Mouse (Mus musculus) left cerebral cortex, adult 2 months (tissue): ENCODE measurements around the gene Il20ra. TPM values are rescaled to one million over a fixed set of nuclear protein-coding genes. Genes with fewer than 3 reads are reported as not detected.

Experiments
- DNase-seq, 2 experiments: peaks; one replicate each; pipeline ENCODE4 v3.0.0; 2021 to 2022; ENCODE audit warnings: low spot score in 2 of 2, mixed read lengths in 1 of 2; ENCODE audit errors: extremely low spot score in 1 of 2
- H3K27ac ChIP-seq: fragments of 200-600 bp; 2 replicates; pipeline ENCODE4 v1.8.1; 2022
- H3K4me3 ChIP-seq: fragments of 200-600 bp; 2 replicates; pipeline ENCODE4 v1.8.1; 2022
- CTCF ChIP-seq: fragments of 200-600 bp; IDR thresholded peaks from 2 replicates; pipeline ENCODE4 v1.8.1; 2022; ENCODE audit warnings: antibody characterized with exemption, mild to moderate bottlenecking, moderate library complexity
- intact Hi-C: fragments of 180-260 bp; cut with DNase I; formaldehyde crosslinking; loops from one replicate; pipeline ENCODE4 v1.15.1; 2025
- total RNA-seq, 2 experiments: library from RNA; stranded (reverse); gene quantifications; 2 replicates each; pipeline ENCODE4 v1.2.3; 2021

Gene Il20ra
- total RNA-seq, 2 experiments from 2014 or later, result 0.27 to 0.49 TPM

- H3K4me3 ChIP-seq, result no peak overlapping the region
- intact Hi-C loops, result no loop called here
- H3K27ac ChIP-seq, result no peak overlapping the region
- no peak for TF ChIP-seq CTCF
- DNase-seq, result peak; percentile 18 to 49
Measured at GRCm38 (mm10) chr10:19779092-19779491, 66.7 kb downstream of the Il20ra start.

GRCm38 (mm10) chr10:19781365-19781764 is 69.0 kb downstream of the Il20ra start:
- Histone ChIP-seq H3K4me3 (no peak overlapping the region), H3K27ac (no peak overlapping the region)
- intact Hi-C loops, result no loop called here
- DNase-seq, result no peak
- TF ChIP-seq CTCF, result peak; percentile 58

DNA sequence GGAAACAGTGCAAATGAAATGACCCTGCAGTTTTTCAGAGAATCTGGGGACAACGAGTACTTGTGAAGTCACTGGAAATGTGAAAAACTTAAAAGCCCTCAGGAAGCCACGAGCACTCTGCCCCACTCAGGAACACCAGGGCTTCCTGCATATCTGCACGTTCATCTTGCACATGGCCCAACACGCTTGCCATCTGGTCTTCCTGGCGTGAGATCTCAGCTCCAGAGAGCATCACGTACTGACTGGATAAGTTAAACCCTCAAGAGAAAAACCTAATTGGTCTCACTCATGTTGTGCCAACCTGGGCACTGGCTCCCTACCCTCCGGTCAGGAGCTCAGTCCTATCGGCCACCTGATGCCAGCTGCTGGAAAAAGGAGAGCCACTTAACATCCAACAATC is 82.6 kb downstream of the Il20ra start:
- intact Hi-C loops, result no loop called here
- TF ChIP-seq CTCF, result no peak
- DNase-seq, result no peak
- Histone ChIP-seq H3K27ac (no peak overlapping the region), H3K4me3 (no peak overlapping the region)

DNA sequence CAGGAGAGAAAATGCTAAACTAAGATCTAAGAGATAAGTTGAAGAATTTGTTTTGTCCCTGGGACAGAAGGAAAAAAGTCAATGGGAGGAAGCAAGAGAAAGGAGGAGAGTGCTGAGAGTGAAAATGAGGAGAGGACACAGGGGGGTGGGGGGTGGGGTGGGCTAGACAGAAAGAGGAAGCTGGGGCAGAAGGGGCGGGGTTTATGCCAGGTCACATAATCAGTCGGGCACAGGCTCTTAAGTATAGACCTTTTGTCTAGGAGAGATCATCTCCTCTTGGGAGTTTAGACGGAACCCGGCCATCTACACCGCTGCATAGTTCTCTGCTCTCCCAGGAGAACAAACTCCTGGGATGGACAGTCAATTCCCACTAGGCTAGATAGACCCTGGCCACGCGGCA is 90.6 kb downstream of the Il20ra start:
- intact Hi-C loops, result no loop called here
- Histone ChIP-seq H3K27ac (no peak overlapping the region), H3K4me3 (no peak overlapping the region)
- no peak for DNase-seq
- TF ChIP-seq CTCF, result no peak

DNA sequence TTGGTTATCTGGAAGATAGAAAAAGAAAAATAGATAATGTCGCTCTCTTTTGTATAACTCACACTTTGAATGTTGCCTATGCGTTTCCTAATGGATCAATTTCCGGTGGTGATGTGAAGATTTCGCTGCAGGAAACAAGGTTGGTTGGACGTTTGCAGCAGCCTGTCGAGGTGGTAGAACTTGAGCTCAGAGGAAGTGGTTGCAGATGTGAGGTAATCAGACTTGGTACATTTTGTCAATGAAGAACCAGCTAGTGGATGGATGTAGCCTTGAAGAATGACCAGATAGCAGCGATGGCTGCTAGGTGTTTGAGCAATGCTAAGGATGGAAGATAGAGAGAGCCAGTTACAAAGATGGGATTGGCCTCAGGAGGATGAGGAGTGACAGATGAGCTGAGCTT is 92.4 kb downstream of the Il20ra start:
- no peak overlapping the region for H3K4me3 ChIP-seq
- intact Hi-C loops, result no loop called here
- no peak overlapping the region for H3K27ac ChIP-seq
- no peak for DNase-seq
- no peak for TF ChIP-seq CTCF

Other genes with a start within 250 kb of the Il20ra start
- gene Ifngr1, start 120.6 kb upstream of the Il20ra start, total RNA-seq, result 10 to 100 TPM; 19.4 to 21.9 TPM
- not detected for gene Il22ra2, start 90.6 kb upstream of the Il20ra start, total RNA-seq
- 1 to 10 TPM in 1 of 2 experiments, under 1 TPM in 1; 0.93 to 3.1 TPM for gene Slc35d3, start 138.9 kb downstream of the Il20ra start, total RNA-seq
- 10 to 100 TPM; 21.9 to 25.6 TPM for gene Pex7, start 195.1 kb downstream of the Il20ra start, total RNA-seq
- gene Map3k5, start 221.9 kb downstream of the Il20ra start, total RNA-seq, result 10 to 100 TPM; 48.4 to 52.7 TPM